Mouse (Mus musculus): ENCODE results near the gene Bet1.

Gene Bet1

DNA sequence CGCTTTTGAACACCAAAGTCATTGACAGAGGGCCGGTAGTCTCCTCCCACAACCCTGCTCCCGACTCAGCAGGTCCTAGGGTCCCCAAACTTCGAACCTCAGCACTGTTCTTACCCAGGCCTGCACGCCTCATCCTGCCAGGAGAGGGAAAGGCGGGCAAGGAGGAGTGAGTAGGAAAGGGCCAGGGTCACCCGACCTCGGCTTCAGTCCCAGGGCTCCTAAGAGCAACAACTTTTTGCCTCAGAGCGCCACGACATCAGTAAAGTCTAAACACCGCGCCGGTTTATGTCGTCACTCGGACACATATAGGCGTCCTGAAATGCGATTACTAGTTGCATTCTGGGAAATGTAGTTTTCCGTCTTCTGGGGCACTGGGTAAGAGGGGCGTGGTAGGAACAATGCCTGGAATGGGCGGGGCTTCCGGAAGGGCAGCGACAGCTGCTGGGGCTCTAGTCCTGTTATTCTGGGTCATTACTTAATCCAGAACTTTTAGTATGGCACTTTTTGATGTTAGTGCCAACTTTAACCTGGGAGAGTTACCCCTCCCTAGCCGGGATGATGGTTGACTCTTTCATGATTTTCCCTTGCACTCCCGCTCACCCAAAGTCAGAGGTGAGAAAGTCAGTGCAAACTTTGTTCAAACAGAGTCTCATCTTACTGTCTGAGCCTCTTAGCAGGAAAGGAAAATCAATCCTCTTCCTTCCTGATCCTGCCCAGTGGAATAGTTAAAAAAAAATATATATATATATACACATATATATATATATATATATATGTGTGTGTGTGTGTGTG, at the start of gene Bet1:
TSS of gene Bet1 (minus strand) at position 310 of the 792 bp plus-strand sequence.
- DNase-seq (ENCODE audit: low spot score in 2 of 2) = peak; percentile 89 to 92

GRCm38 (mm10) chr6:4132239-4132638, 45.5 kb upstream of the Bet1 start:
- no peak for DNase-seq (ENCODE audit: low spot score in 2 of 2)

GRCm38 (mm10) chr6:4131149-4131548, 44.4 kb upstream of the Bet1 start:
- no peak for DNase-seq (ENCODE audit: low spot score in 2 of 2)

GRCm38 (mm10) chr6:4118611-4119010, 31.8 kb upstream of the Bet1 start:
- no peak for DNase-seq (ENCODE audit: low spot score in 2 of 2)

DNA sequence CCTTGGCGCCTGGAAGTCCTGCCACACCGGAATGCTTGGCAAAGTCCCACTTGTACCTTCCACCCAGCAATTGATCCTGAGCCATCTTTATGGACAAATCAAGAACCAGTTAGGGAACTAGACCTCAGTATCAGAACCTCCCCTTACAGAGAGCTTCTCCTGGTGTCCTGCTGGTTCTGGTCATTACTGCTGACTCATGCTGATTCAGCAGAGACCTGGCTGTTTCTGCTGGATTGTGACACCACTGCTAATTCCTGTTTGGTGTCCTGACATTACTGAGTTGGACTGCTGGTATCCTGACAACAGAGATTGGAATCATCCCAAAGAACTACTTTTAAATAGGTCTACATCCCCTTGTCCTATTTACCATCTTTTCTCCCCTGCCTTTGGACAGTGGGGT, 3.7 kb upstream of the Bet1 start:
- DNase-seq (ENCODE audit: low spot score in 2 of 2) = no peak

GRCm38 (mm10) chr6:4072281-4072680, 14.5 kb downstream of the Bet1 start:
- no peak for DNase-seq (ENCODE audit: low spot score in 2 of 2)

DNA sequence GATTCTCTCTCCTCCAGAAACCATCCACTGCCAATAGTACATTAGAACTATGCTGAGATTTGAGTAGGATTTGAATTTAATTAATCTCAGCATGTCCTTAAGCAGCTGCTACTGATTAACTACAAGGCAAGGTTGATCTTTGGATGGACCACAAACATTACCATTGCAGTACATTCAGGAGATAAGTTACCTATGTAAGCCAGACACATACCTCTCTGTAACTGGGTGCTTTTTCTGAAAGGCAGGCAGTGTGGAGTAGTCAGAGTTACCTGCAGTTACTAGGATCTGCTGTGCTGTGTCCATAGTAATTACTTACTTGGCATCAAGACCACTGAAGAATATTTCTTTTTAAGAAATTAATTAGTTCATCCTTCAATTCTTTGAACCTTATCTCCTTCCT, 17.1 kb downstream of the Bet1 start:
- DNase-seq (ENCODE audit: low spot score in 2 of 2) = no peak

DNA sequence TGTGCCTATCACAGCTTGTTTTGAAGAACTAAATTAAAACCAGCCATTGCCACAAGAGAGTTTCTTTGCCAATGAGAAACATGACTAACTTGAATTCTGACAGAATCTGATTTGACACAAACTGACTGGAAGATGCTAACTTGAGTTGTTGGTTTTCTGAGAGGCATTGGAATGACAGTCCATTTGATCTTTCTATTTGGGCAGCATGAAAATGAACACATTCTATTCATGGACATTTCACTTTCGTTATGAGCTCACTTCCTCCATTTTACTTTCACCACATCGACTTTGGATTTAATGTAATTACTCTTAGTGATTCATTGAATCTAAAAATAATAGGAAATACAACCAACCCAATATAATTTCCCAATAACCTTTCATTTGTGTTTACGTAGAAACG, 32.4 kb downstream of the Bet1 start:
- no peak for DNase-seq (ENCODE audit: low spot score in 2 of 2)

DNA sequence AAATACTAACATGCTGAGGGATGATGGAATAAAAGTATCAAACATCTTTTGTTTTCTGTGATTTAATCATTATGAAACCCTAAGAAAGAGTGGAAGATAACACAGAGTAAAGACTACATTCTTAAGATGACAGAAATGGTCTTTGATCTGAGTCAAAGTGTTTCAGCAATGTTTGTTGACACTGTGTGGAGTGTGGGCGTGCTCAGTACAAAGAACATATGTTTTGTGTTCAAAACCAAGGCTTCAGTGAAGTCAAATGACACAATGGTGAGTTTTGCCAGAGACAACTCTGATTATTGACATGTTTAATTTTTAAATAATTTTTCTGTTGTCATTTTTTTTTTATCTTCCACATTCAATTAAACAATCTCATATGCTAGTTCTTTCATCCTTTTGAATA, 33.9 kb downstream of the Bet1 start:
- no peak for DNase-seq (ENCODE audit: low spot score in 2 of 2)

GRCm38 (mm10) chr6:4047200-4047599, 39.6 kb downstream of the Bet1 start:
- DNase-seq (ENCODE audit: low spot score in 2 of 2) = no peak

DNA sequence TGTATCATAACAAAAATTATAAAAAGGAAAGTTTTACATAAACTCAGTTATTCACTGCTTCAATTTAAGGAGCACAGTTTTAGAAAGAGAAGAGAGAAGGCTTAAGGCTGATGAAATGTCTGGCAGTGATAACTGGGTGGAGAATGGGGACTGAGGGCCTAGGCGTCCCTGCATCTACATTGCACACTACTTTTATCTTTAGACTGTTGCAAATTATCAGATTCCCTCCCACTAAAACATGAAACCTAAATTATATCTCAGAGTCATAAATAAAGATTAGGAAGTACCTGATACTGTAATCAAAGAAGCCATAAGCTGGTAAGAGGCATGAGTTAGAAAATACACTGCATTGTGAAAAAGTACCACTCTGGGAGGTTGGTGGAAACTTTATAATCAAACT, 45.0 kb downstream of the Bet1 start:
- DNase-seq (ENCODE audit: low spot score in 2 of 2) = no peak

- no peak for DNase-seq (ENCODE audit: low spot score in 2 of 2)
Measured at GRCm38 (mm10) chr6:4030956-4031355, 55.8 kb downstream of the Bet1 start.

Measured in spleen, postnatal 36 days (tissue).